Mouse (Mus musculus) lung, adult 2 months (tissue): ENCODE results near the gene Col4a1. TPM values are rescaled to one million over a fixed set of nuclear protein-coding genes. Genes with fewer than 3 reads are reported as not detected.

Experiments used
- DNase-seq: peaks from one replicate; pipeline ENCODE4 v3.0.0; 2022
- H3K4me1 ChIP-seq: fragments of 200-500 bp; 2 replicates; pipeline ENCODE4 v1.6.1; 2011; ENCODE audit warnings: low read length; ENCODE audit not compliant: control insufficient read depth, insufficient read depth
- H3K4me3 ChIP-seq: fragments of 200-500 bp; replicated peaks from 2 replicates; pipeline ENCODE3; 2011; ENCODE audit warnings: low read depth, mild to moderate bottlenecking, control low read depth, low read length; ENCODE audit errors: extremely low read depth
- CTCF ChIP-seq: fragments of 200-500 bp; IDR thresholded peaks from 2 replicates; pipeline ENCODE4 v1.5.1; 2011; ENCODE audit warnings: mild to moderate bottlenecking, low read length, control low read depth; ENCODE audit not compliant: insufficient read depth
- POLR2A ChIP-seq: fragments of 200-500 bp; IDR thresholded peaks from 2 replicates; pipeline ENCODE4 v1.6.1; 2011; ENCODE audit warnings: low read depth, mild to moderate bottlenecking, control low read depth, low read length, borderline replicate concordance; ENCODE audit errors: extremely low read depth
- WGBS: fragments of 180-500 bp; shearing (Covaris S2); methylation state at CpG from one replicate; pipeline ENCODE4 v1.1.7; 2018; 5-methylcytosine and 5-hydroxymethylcytosine counted together
- polyA plus RNA-seq: library from polyadenylated mRNA; depleted of rRNA; stranded (reverse); fragments of >200 nt; gene quantifications from 2 replicates; pipeline ENCODE4 v1.2.3, GENCODE M21; 2012

Col4a1 gene
- polyA plus RNA-seq, 1 experiment, result 556 TPM

DNA sequence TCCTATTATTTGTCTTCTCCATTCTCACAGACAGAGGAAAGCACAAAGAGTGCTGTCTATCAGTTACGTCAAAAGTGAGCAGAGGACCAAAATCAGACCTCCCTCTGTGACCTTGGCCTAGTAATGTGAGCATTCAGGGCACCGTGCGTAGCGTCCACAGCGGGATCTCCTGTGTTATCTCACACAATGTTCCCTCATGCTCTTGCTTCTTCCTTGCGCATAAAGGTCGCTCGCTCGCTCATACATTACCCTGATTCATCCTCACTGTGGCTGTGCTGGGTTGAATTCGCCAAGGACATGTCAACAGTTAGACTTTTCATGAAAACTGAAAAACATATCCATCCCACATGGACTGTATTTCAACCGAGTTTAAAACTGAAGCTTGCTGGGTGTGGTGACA lies 115.4 kb downstream of the Col4a1 start:
- WGBS, result 85% methylated on average over 11 of the region's 11 CpGs
- TF ChIP-seq POLR2A, result no peak
- TF ChIP-seq CTCF, result no peak
- no peak overlapping the region for H3K4me3 ChIP-seq
- H3K4me1 ChIP-seq, result no peaks in the 10 kb centered on the region
- DNase-seq, result no peak

GRCm38 (mm10) chr8:11192719-11193324 lies 119.8 kb downstream of the Col4a1 start:
- WGBS, result 36% methylated on average over 12 of the region's 12 CpGs
- no peak for DNase-seq
- TF ChIP-seq POLR2A, result no peak
- no peak for TF ChIP-seq CTCF
- Histone ChIP-seq H3K4me1 (no peaks in the 10 kb centered on the region), H3K4me3 (no peak overlapping the region)

DNA sequence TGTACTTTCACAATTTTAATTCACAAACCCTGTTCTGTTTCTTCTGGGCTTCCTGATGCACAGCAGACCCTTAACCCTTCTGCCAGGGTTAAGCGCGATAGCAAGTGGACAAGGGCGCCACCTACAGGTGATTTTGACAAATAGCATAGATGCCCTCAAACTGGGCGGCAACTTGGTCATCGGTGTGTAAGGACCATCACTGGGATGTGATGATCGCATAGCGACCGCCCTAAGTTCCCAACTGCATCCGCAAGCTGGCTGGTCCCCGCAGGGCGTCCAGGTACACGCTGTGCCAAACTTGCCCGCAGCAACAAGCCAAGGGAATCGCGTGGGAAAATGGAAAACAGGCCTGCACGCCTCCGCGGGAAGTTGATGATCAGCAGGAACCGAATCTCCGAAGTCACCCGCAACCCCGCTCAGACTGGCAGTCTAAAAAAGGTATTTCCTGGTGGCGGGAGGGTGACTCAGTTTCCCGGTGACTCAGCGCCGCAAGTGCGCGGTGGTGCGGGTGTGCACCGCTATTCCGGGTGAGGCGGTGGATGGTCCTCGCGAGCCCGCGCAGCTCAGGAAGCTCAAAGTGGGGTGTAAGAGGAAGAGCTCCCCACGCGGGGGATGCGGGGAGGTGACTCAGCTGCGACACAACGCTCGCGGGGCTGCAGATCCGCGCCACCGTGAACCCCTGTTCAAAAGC lies 124.9 kb downstream of the Col4a1 start:
- Histone ChIP-seq H3K4me3 (peak overlapping the region; percentile 47), H3K4me1 (0 out of 2 replicates have a peak, but pooled peaks cover 2% of the 10 kb centered on the region)
- TF ChIP-seq CTCF (peak; percentile 87), POLR2A (no peak)
- peak; percentile 65 for DNase-seq
- 1% methylated on average over 45 of the region's 46 CpGs for WGBS

GRCm38 (mm10) chr8:11186456-11186855 lies 126.2 kb downstream of the Col4a1 start:
- WGBS, result 37% methylated on average over 4 of the region's 4 CpGs
- no peak for DNase-seq
- Histone ChIP-seq H3K4me3 (no peak overlapping the region), H3K4me1 (0 out of 2 replicates have a peak, but pooled peaks cover 2% of the 10 kb centered on the region)
- TF ChIP-seq CTCF, result no peak
- TF ChIP-seq POLR2A, result no peak

DNA sequence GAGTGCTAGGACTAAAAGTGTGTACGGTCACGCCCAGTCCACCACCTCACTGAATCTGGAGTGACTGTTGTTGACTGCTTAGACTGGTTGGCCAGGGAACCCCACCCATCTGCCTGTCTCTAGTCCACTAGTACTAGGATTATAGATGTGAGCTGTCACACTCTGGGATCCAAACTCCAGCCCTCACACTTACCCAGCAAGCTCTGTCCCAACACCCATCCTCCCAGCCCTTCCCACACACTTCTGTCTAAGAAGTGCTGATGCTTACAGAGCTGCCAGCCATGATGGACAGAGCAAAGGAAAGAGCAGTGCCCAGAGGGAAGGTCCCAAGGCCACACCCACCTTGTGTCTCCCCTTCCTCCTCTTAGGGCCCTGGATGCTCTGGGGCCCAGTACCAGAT lies 127.0 kb downstream of the Col4a1 start:
- no peak for TF ChIP-seq POLR2A
- TF ChIP-seq CTCF, result no peak
- no peak for DNase-seq
- WGBS, result 90% methylated on average over 2 of the region's 2 CpGs

DNA sequence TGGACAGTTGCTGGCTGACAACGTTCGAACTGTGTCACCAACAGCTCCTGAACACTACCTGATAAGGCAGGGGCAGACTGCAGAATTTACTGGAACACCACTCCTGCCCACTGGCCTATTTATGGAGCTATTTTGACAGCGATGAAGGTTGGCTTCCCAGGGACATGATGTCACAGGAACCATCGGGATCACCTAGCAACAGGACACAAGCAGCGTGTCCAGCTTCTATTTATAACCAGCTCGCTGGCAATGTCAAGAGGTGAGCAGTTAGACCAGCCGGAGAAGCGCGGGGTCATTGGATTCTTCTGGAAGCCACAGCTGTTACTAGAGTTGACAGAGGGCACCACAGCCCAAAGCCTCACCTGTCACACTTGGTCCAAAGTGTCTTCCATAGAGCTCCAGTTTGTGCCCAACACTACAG lies 129.0 kb downstream of the Col4a1 start:
- Histone ChIP-seq H3K4me1 (0 out of 2 replicates have a peak, but pooled peaks cover 2% of the 10 kb centered on the region), H3K4me3 (no peak overlapping the region)
- peak; percentile 37 for DNase-seq
- TF ChIP-seq CTCF (no peak), POLR2A (no peak)
- WGBS, result 23% methylated on average over 9 of the region's 9 CpGs

More for the DNA sequence above, 127.0 kb downstream of the Col4a1 start:
- 0 out of 2 replicates have a peak, but pooled peaks cover 2% of the 10 kb centered on the region for H3K4me1 ChIP-seq
- no peak overlapping the region for H3K4me3 ChIP-seq

GRCm38 (mm10) chr8:11182606-11183005 lies 130.0 kb downstream of the Col4a1 start:
- 79% methylated on average over 12 of the region's 12 CpGs for WGBS
- DNase-seq, result no peak
- H3K4me3 ChIP-seq, result no peak overlapping the region
- no peak for TF ChIP-seq POLR2A
- no peak for TF ChIP-seq CTCF
- H3K4me1 ChIP-seq, result 0 out of 2 replicates have a peak, but pooled peaks cover under 1% of the 10 kb centered on the region

DNA sequence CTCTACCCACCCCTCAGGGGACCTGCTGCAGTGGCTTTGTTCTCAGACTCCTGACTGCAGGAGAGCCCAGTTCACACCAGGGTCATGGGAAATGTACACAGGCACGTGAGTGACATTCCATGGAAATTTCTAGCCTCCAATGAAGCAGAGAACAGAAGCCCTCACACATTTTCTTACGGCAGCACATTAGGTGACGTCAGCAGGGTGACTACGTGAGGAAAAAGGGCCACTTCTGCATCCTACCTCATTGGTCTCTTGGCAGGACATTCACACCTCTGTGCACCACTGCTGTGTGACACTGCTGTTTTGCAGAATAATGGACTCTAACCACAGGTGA lies 130.5 kb downstream of the Col4a1 start:
- WGBS, result 56% methylated on average over 4 of the region's 4 CpGs
- DNase-seq, result no peak
- Histone ChIP-seq H3K4me3 (no peak overlapping the region), H3K4me1 (no peaks in the 10 kb centered on the region)
- no peak for TF ChIP-seq CTCF
- no peak for TF ChIP-seq POLR2A

DNA sequence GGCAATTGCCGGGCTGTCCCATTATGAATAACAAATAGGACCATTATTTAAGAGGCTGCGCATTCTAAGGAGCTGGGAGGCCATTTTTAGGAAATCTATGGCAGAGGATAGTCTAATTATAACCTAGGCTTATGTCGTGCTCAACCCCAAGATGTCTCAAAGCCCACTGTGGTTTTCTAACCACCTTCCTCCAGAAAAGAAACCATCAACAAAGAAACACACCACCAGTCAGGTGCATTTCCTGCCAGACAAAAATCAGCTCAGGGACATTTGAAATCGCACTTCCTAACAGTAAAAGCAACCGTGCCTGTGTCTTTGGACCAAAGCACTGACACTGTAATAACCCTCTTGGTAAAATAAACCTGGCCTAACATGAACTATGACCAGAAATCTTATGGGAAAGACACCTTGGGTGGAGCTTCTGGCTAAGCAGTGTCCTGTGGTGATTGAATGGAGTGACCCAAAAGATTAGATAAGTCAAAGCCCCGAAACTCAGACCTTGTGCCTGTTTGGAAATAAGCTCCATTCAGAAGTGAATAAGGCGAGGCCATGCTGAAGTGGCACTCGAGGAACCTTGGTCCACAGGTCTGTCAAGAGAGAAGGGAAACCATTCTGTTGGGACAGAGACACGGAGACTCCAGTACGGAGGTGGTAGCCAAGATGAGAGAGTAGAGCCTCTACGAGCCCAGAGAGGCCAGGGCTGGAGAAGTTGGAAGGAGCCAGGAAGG lies 131.0 kb downstream of the Col4a1 start:
- WGBS, result 62% methylated on average over 11 of the region's 11 CpGs
- TF ChIP-seq POLR2A (no peak), CTCF (no peak)
- H3K4me3 ChIP-seq, result no peak overlapping the region
- no peak for DNase-seq
- no peaks in the 10 kb centered on the region for H3K4me1 ChIP-seq
